Mouse (Mus musculus) erythroblast, adult 5-6 weeks (primary cell): Measurements from ENCODE around the gene Trappc2l. TPM values are rescaled to one million over a fixed set of nuclear protein-coding genes. Genes with fewer than 3 reads are reported as not detected.
A peak's percentile ranks its signal among the peaks of the same experiment; 100 is the strongest.
"Not testable (repeated sequence)": the region's sequence is repeated elsewhere in the genome, so short reads cannot be mapped to it uniquely, and the experiment has no call there.

ENCODE experiments used
- ATAC-seq: replicated peaks from 2 replicates; pipeline ENCODE4 v1.8.0; 2016; ENCODE audit warnings: moderate number of reproducible peaks, mild to moderate bottlenecking, moderate TSS enrichment, inconsistent platforms; ENCODE audit not compliant: poor library complexity, low FRiP score, severe bottlenecking
- total RNA-seq, 2 experiments: library from RNA; stranded (forward) in 1 of 2; stranded (reverse) in 1 of 2; fragments of 150-400 nt in 1 of 2; fragments of 200-764, 138-1000 nt in 1 of 2; gene quantifications; 2 replicates each; pipeline versions ENCODE4 v1.2.3 to v1.2.4; 2015 to 2017; ENCODE audit warnings: low replicate concordance in 2 of 2

The Trappc2l gene
- total RNA-seq, 2 experiments from 2014 or later, result 9.1 to 17.7 TPM

- ATAC-seq, result no peak
Observed at GRCm38 (mm10) chr8:122622727-122623126, 11.3 kb downstream of the Trappc2l start, which contains the start of gene Pabpn1l. Pabpn1l (minus strand) TSS chr8:122622739.

- ATAC-seq, result no peak
Observed at GRCm38 (mm10) chr8:122623844-122624642, 12.6 kb downstream of the Trappc2l start.

GRCm38 (mm10) chr8:122624653-122625052 is 13.2 kb downstream of the Trappc2l start:
- no peak for ATAC-seq

- no peak for ATAC-seq
Observed at GRCm38 (mm10) chr8:122625811-122626210, 14.4 kb downstream of the Trappc2l start.

GRCm38 (mm10) chr8:122626896-122627295 is 15.5 kb downstream of the Trappc2l start:
- no peak for ATAC-seq

GRCm38 (mm10) chr8:122629388-122629787 is 17.9 kb downstream of the Trappc2l start:
- ATAC-seq, result no peak

- no peak for ATAC-seq
Observed at GRCm38 (mm10) chr8:122630696-122631095, 19.3 kb downstream of the Trappc2l start.

- not testable (repeated sequence) for ATAC-seq
Observed at GRCm38 (mm10) chr8:122632134-122632533, 20.7 kb downstream of the Trappc2l start.

GRCm38 (mm10) chr8:122633205-122633604 is 21.8 kb downstream of the Trappc2l start:
- ATAC-seq, result no peak

GRCm38 (mm10) chr8:122635878-122636802 is 24.7 kb downstream of the Trappc2l start:
- ATAC-seq, result peak; percentile 80

GRCm38 (mm10) chr8:122636803-122637175 is 25.3 kb downstream of the Trappc2l start:
- 0 out of 2 replicates have a peak, but pooled peaks have one; percentile 1 for ATAC-seq

GRCm38 (mm10) chr8:122637230-122637629 is 25.8 kb downstream of the Trappc2l start:
- ATAC-seq, result no peak

- no peak for ATAC-seq
Observed at GRCm38 (mm10) chr8:122638601-122639000, 27.2 kb downstream of the Trappc2l start.

- ATAC-seq, result no peak
Observed at GRCm38 (mm10) chr8:122639521-122640248, 28.2 kb downstream of the Trappc2l start.

- ATAC-seq, result no peak
Observed at GRCm38 (mm10) chr8:122640825-122641224, 29.4 kb downstream of the Trappc2l start.

GRCm38 (mm10) chr8:122641406-122641805 is 30.0 kb downstream of the Trappc2l start:
- no peak for ATAC-seq

- ATAC-seq, result no peak
Observed at GRCm38 (mm10) chr8:122642071-122642470, 30.6 kb downstream of the Trappc2l start.

- no peak for ATAC-seq
Observed at GRCm38 (mm10) chr8:122644175-122644954, 32.9 kb downstream of the Trappc2l start.

- no peak for ATAC-seq
Observed at GRCm38 (mm10) chr8:122646337-122646736, 34.9 kb downstream of the Trappc2l start.
